Mouse (Mus musculus) embryonic facial prominence, embryonic 10.5 days (tissue): Measurements from ENCODE around the gene Pls1. TPM values are rescaled to one million over a fixed set of nuclear protein-coding genes. Genes with fewer than 3 reads are reported as not detected.

ENCODE experiments used
- DNase-seq: peaks from one replicate; pipeline ENCODE4 v3.0.0-alpha.2; 2017; ENCODE audit warnings: low spot score
- H3K27ac ChIP-seq: fragments of 300-500 bp; sonication (generic); replicated peaks from 2 replicates; pipeline ENCODE4 v1.5.1; 2016; ENCODE audit warnings: mild to moderate bottlenecking
- H3K27me3 ChIP-seq: fragments of 300-500 bp; sonication (generic); replicated peaks from 2 replicates; pipeline ENCODE4 v1.6.1; 2016; ENCODE audit warnings: low read depth, mild to moderate bottlenecking; ENCODE audit not compliant: poor library complexity, severe bottlenecking
- H3K36me3 ChIP-seq: fragments of 300-500 bp; sonication (generic); replicated peaks from 2 replicates; pipeline ENCODE4 v1.6.1; 2016; ENCODE audit warnings: mild to moderate bottlenecking, moderate library complexity
- H3K4me1 ChIP-seq: fragments of 300-500 bp; sonication (generic); 2 replicates; pipeline ENCODE4 v1.6.1; 2016
- H3K4me3 ChIP-seq: fragments of 300-500 bp; sonication (generic); 2 replicates; pipeline ENCODE4 v1.5.1; 2016; ENCODE audit warnings: mild to moderate bottlenecking, moderate library complexity
- H3K9me3 ChIP-seq: fragments of 300-500 bp; sonication (generic); 2 replicates; pipeline ENCODE4 v1.6.1; 2016; ENCODE audit warnings: mild to moderate bottlenecking
- WGBS: fragments of 180-500 bp; shearing (Covaris S2); methylation state at CpG from one replicate; pipeline ENCODE4 v1.1.7; 2016; 5-methylcytosine and 5-hydroxymethylcytosine counted together
- polyA plus RNA-seq: library from polyadenylated mRNA; unstranded; fragments of >200 nt; fragmentation: Nextera tagmentation; extraction: Ambion mirVana; gene quantifications from 2 replicates; pipeline ENCODE4 v1.2.1, GENCODE M21; 2016

Gene Pls1
- polyA plus RNA-seq, 1 experiment from 2014 or later, result 8.7 TPM

DNA sequence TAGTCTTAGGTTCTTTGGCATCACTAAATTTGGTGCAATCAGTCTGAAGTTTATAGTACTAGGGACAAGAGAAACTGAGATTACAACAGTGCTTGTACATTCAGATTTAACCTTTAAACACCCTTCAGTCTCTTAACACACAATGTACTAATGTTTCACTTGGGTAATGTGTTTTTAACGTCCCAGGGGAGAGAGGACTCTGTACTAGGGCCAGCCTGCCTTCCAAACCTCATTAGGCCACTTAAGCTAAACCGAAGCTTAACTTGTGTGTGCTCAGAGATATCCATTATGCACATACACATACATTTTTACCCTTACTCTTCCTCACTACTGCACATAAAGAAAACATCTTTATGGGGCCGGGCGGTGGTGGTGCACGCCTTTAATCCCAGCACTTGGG is 97.8 kb downstream of the Pls1 start:
- WGBS, result 85% methylated on average over 5 of the region's 5 CpGs
- peaks cover 6% of the 10 kb centered on the region for H3K4me1 ChIP-seq
- H3K36me3 ChIP-seq, result no peaks in the 10 kb centered on the region
- no peaks in the 10 kb centered on the region for H3K9me3 ChIP-seq
- no peak overlapping the region for H3K27ac ChIP-seq
- H3K27me3 ChIP-seq, result peaks cover 43% of the 10 kb centered on the region
- H3K4me3 ChIP-seq, result no peak overlapping the region
- no peak for DNase-seq

DNA sequence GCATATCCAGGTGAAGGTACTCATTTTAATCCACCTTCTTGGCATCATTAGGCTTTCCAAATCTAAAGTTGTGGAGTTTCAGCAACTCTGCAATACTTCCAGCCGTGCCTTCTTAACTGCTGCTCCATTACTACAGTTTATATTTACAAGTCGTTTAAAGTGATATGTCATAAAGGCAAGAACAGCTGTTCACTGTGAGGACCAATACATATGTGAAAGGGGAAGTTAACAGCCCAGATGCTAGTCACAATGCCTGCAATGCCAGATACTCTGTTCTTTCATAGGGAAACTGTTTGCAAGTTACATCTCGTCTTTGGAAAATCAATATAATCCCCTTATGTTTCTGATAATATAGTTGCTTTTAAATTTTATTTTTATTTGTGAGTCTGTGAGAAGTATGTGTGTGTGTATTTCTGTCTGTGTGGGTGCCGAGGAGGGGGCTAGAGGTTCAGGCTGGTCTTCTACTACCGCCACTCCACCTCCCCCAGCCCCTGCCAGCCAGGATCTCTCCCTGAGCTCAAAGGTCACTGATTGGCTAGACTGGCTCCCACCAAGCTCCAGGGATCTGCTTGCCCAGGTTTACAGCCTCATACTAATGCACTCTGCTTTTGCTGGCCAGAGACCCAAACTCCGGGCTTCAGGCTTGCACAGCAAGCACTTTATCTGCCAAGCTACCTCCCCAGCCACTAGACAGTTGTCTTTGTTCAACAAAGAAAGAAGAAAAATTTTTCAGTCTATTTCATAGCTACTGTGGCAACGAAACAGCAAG is 100.1 kb downstream of the Pls1 start:
- WGBS, result 71% methylated on average over 7 of the region's 7 CpGs

GRCm38 (mm10) chr9:95736238-95736637 is 108.9 kb downstream of the Pls1 start:
- Histone ChIP-seq H3K27me3 (no peaks in the 10 kb centered on the region), H3K9me3 (no peaks in the 10 kb centered on the region), H3K4me1 (no peaks in the 10 kb centered on the region), H3K27ac (no peak overlapping the region), H3K36me3 (peaks cover 2% of the 10 kb centered on the region; the same call in 1 of the 2 replicates), H3K4me3 (no peak overlapping the region)
- no peak for DNase-seq

More for the DNA sequence above, 100.1 kb downstream of the Pls1 start:
- H3K36me3 ChIP-seq, result no peaks in the 10 kb centered on the region
- H3K4me1 ChIP-seq, result peaks cover 6% of the 10 kb centered on the region
- DNase-seq, result no peak
- H3K27ac ChIP-seq, result no peak overlapping the region
- H3K9me3 ChIP-seq, result no peaks in the 10 kb centered on the region
- no peak overlapping the region for H3K4me3 ChIP-seq
- peaks cover 22% of the 10 kb centered on the region for H3K27me3 ChIP-seq

GRCm38 (mm10) chr9:95712574-95712973 is 132.5 kb downstream of the Pls1 start:
- no peaks in the 10 kb centered on the region for H3K27me3 ChIP-seq
- no peaks in the 10 kb centered on the region for H3K9me3 ChIP-seq
- 31% methylated on average over 8 of the region's 8 CpGs for WGBS
- H3K27ac ChIP-seq, result no peak overlapping the region
- no peak for DNase-seq
- H3K4me3 ChIP-seq, result no peak overlapping the region
- H3K4me1 ChIP-seq, result no peaks in the 10 kb centered on the region
- H3K36me3 ChIP-seq, result peaks cover 11% of the 10 kb centered on the region; the same call in 1 of the 2 replicates

- H3K27ac ChIP-seq, result no peak overlapping the region
Observed at GRCm38 (mm10) chr9:95708943-95709342, 136.2 kb downstream of the Pls1 start.

DNA sequence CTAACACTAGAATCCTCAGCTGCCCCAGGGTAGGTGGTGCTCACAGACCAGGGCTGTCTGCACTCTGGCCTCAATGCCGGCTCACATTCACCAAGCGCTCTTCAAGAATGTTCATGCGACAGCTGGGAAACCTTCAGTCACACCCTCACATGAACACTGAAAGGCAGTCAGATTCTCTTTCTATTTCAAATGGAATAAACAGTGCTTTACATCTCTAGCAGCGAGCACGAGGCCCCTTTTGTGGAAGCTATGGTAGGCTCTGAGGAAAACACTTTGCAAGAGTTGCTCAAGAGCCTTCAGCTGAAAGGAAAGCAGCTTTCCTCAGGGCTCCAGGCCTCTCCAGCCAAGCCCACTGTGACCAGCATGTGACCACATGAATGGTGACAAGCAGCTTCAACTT is 139.7 kb downstream of the Pls1 start:
- DNase-seq, result no peak
- Histone ChIP-seq H3K4me3 (no peak overlapping the region), H3K9me3 (no peaks in the 10 kb centered on the region), H3K36me3 (peaks cover 7% of the 10 kb centered on the region; the same call in 1 of the 2 replicates), H3K4me1 (no peaks in the 10 kb centered on the region), H3K27me3 (no peaks in the 10 kb centered on the region), H3K27ac (no peak overlapping the region)
- WGBS, result 83% methylated on average over 5 of the region's 5 CpGs

More at GRCm38 (mm10) chr9:95708943-95709342, 136.2 kb downstream of the Pls1 start:
- Histone ChIP-seq H3K4me3 (no peak overlapping the region), H3K9me3 (no peaks in the 10 kb centered on the region), H3K27me3 (no peaks in the 10 kb centered on the region), H3K36me3 (peaks cover 7% of the 10 kb centered on the region; the same call in 1 of the 2 replicates), H3K4me1 (no peaks in the 10 kb centered on the region)
- DNase-seq, result no peak

GRCm38 (mm10) chr9:95704078-95704477 is 141.0 kb downstream of the Pls1 start:
- no peaks in the 10 kb centered on the region for H3K27me3 ChIP-seq
- peaks cover 2% of the 10 kb centered on the region; the same call in 1 of the 2 replicates for H3K36me3 ChIP-seq
- 77% methylated on average over 3 of the region's 3 CpGs for WGBS
- no peaks in the 10 kb centered on the region for H3K4me1 ChIP-seq
- H3K27ac ChIP-seq, result no peak overlapping the region
- no peaks in the 10 kb centered on the region for H3K9me3 ChIP-seq
- no peak overlapping the region for H3K4me3 ChIP-seq
- no peak for DNase-seq

Other genes starting within 250 kb of the Pls1 start
- gene Pcolce2, start 207.7 kb downstream of the Pls1 start, polyA plus RNA-seq, result 4.5 and 5.5 TPM in 2 replicates
- gene Trpc1, start 94.9 kb downstream of the Pls1 start, polyA plus RNA-seq, result 1.9 and 2.4 TPM in 2 replicates
- 21.8 and 22.9 TPM in 2 replicates for gene Atr, start 12.3 kb upstream of the Pls1 start, polyA plus RNA-seq
- gene Xrn1, start 109.4 kb upstream of the Pls1 start, polyA plus RNA-seq, result 18.3 and 21.3 TPM in 2 replicates